Mouse (Mus musculus) cerebellum, adult 2 months (tissue): ENCODE measurements around the gene Foxe3.

Source experiments
- CTCF ChIP-seq: fragments of 200-500 bp; IDR thresholded peaks from 2 replicates; pipeline ENCODE4 v1.5.1; 2011; ENCODE audit warnings: low read depth, mild to moderate bottlenecking, control low read depth, low read length, moderate library complexity, borderline replicate concordance; ENCODE audit not compliant: insufficient read depth
- POLR2A ChIP-seq: fragments of 200-500 bp; IDR thresholded peaks from 2 replicates; pipeline ENCODE4 v1.6.1; 2011; ENCODE audit warnings: low read length, control low read depth, borderline replicate concordance; ENCODE audit not compliant: insufficient read depth

- TF ChIP-seq CTCF (no peak), POLR2A (no peak)
These were observed 31.6 kb upstream of the Foxe3 start for GRCm38 (mm10) chr4:114957403-114957802.
